Mouse (Mus musculus): Measurements from ENCODE around the gene Tle2. TPM values are rescaled to one million over a fixed set of nuclear protein-coding genes. Genes with fewer than 3 reads are reported as not detected.
A peak's percentile ranks its signal among the peaks of the same experiment; 100 is the strongest.

The Tle2 gene
- total RNA-seq, 2 experiments from 2014 or later = not detected

- ATAC-seq (replicated peaks; ENCODE audit: low FRiP score, poor library complexity, severe bottlenecking) = peak; percentile 74
Observed at GRCm38 (mm10) chr10:81600738-81601203, 26.4 kb downstream of the Tle2 start, which contains the start of gene Tle6. Gene Tle6 (minus strand): TSS chr10:81601073.

GRCm38 (mm10) chr10:81601396-81601905 is 27.1 kb downstream of the Tle2 start:
- no peak for ATAC-seq (replicated peaks; ENCODE audit: low FRiP score, poor library complexity, severe bottlenecking)

GRCm38 (mm10) chr10:81602741-81603151 is 28.4 kb downstream of the Tle2 start:
- ATAC-seq (replicated peaks; ENCODE audit: low FRiP score, poor library complexity, severe bottlenecking) = no peak

- ATAC-seq (replicated peaks; ENCODE audit: low FRiP score, poor library complexity, severe bottlenecking) = no peak
Observed at GRCm38 (mm10) chr10:81604019-81604967, 29.9 kb downstream of the Tle2 start.

GRCm38 (mm10) chr10:81604968-81605665 is 30.8 kb downstream of the Tle2 start:
- ATAC-seq (replicated peaks; ENCODE audit: low FRiP score, poor library complexity, severe bottlenecking) = peak; percentile 70

- ATAC-seq (replicated peaks; ENCODE audit: low FRiP score, poor library complexity, severe bottlenecking) = peak; percentile 6; the same call in 1 of the 2 replicates
Observed at GRCm38 (mm10) chr10:81605666-81605973, 31.3 kb downstream of the Tle2 start.

GRCm38 (mm10) chr10:81605974-81606751 is 31.8 kb downstream of the Tle2 start, which contains the start of gene BC025920:
Gene BC025920 (plus strand): TSS chr10:81606270.
- ATAC-seq (replicated peaks; ENCODE audit: low FRiP score, poor library complexity, severe bottlenecking) = peak; percentile 93

- no peak for ATAC-seq (replicated peaks; ENCODE audit: low FRiP score, poor library complexity, severe bottlenecking)
Observed at GRCm38 (mm10) chr10:81608308-81608707, 33.9 kb downstream of the Tle2 start.

GRCm38 (mm10) chr10:81612779-81613178 is 38.4 kb downstream of the Tle2 start:
- ATAC-seq (replicated peaks; ENCODE audit: low FRiP score, poor library complexity, severe bottlenecking) = no peak

GRCm38 (mm10) chr10:81615486-81615885 is 41.1 kb downstream of the Tle2 start:
- ATAC-seq (replicated peaks; ENCODE audit: low FRiP score, poor library complexity, severe bottlenecking) = no peak

GRCm38 (mm10) chr10:81619976-81620375 is 45.6 kb downstream of the Tle2 start:
- no peak for ATAC-seq (replicated peaks; ENCODE audit: low FRiP score, poor library complexity, severe bottlenecking)

GRCm38 (mm10) chr10:81620786-81621185 is 46.4 kb downstream of the Tle2 start:
- ATAC-seq (replicated peaks; ENCODE audit: low FRiP score, poor library complexity, severe bottlenecking) = no peak

GRCm38 (mm10) chr10:81623441-81623840 is 49.1 kb downstream of the Tle2 start:
- ATAC-seq (replicated peaks; ENCODE audit: low FRiP score, poor library complexity, severe bottlenecking) = no peak

- no peak for ATAC-seq (replicated peaks; ENCODE audit: low FRiP score, poor library complexity, severe bottlenecking)
Observed at GRCm38 (mm10) chr10:81626101-81626993, 52.0 kb downstream of the Tle2 start.

- ATAC-seq (replicated peaks; ENCODE audit: low FRiP score, poor library complexity, severe bottlenecking) = peak; percentile 95
Observed at GRCm38 (mm10) chr10:81626994-81627835, 52.9 kb downstream of the Tle2 start, which contains the start of gene Sirt6. Gene Sirt6 (minus strand): TSS chr10:81627797.

- peak; percentile 27 for ATAC-seq (replicated peaks; ENCODE audit: low FRiP score, poor library complexity, severe bottlenecking)
Observed at GRCm38 (mm10) chr10:81627836-81628220, 53.5 kb downstream of the Tle2 start.

- no peak for ATAC-seq (replicated peaks; ENCODE audit: low FRiP score, poor library complexity, severe bottlenecking)
Observed at GRCm38 (mm10) chr10:81628390-81628789, 54.0 kb downstream of the Tle2 start, which contains the start of gene Ankrd24. Gene Ankrd24 (plus strand): TSS chr10:81628540.

Measured in erythroid progenitor cell, adult 5-6 weeks (primary cell).